8 mouse cellular contexts compared by ENCODE assay signal in the genomic region with DNA sequence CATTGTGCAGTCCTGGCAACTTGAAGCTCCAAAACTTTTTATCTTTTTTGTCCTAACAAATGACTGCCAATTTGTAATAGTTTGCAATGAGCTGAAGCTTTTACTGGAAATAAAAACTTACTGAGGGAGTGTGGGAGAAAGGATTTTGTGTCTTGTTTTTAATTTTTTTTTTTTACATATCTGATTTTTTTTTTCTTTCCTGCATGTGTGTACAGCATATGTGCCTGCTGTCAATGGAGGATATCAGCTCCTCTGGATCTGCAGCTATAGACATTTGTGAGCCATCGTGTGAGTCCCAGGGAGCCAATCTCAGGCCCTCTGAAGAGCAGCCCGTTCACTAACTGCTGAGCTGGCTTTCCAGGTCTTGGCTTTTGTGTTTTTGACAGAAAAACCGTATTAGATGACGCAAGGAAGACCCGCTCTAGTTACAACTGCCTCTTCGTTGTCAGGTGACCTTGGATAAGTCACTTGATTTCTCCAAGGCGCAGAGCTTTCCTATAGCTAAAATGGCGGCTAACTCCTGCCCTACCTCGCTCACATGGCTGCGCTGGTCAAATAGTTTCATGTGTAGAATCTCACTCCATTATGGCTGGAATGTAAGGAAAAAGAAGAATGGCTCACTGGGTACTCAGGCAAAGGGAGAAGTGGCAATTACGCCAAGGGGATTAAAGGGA. TPM values are rescaled to one million over a fixed set of nuclear protein-coding genes. Genes with fewer than 3 reads are reported as not detected.
DNase-seq lines count a peak whose midpoint lies in the region; ATAC-seq and TF ChIP-seq lines count a peak whose summit lies in the region.

No protein-coding gene starts in this region.

- no peak for TF ChIP-seq CTCF in left cerebral cortex, adult 2 months (IDR thresholded peaks at IDR 0.05)
- TF ChIP-seq CTCF in hindbrain, postnatal 0 days (IDR thresholded peaks at IDR 0.05; ENCODE audit: low read depth) = no peak

- DNase-seq in left cerebral cortex, adult 2 months (ENCODE audit: extremely low spot score in 1 of 2, low spot score in 2 of 2) = no peak
- DNase-seq in left cerebral cortex, postnatal 14 days (ENCODE audit: low spot score in 2 of 2) = no peak
- DNase-seq in hindbrain, postnatal 0 days (ENCODE audit: low spot score) = no peak
- no peak for DNase-seq in left cerebral cortex, postnatal 36 days (ENCODE audit: low spot score in 2 of 2)
- DNase-seq in left cerebral cortex, adult 9 months (ENCODE audit: low spot score in 2 of 2) = no peak
- DNase-seq in embryo, embryonic 11 days = no peak

- no peak for ATAC-seq in hindbrain, postnatal 0 days
- ATAC-seq in neural tube, embryonic 12.5 days (ENCODE audit: low FRiP score, low read depth) = no peak

- H3K36me3 ChIP-seq in hindbrain, postnatal 0 days (ENCODE audit: insufficient read depth, low read length) = no peaks in the 10 kb centered on the region
- H3K36me3 ChIP-seq in neural tube, embryonic 12.5 days = no peaks in the 10 kb centered on the region

- peak overlapping the region; percentile 75 for H3K9ac ChIP-seq in hindbrain, postnatal 0 days (replicated peaks; ENCODE audit: low read length)
- H3K9ac ChIP-seq in neural tube, embryonic 12.5 days = peak overlapping the region; percentile 79

- peaks cover 19% of the 10 kb centered on the region for H3K4me1 ChIP-seq in brown adipose tissue, adult 24 weeks (ENCODE audit: control insufficient read depth, insufficient read depth, insufficient read length, low read length)
- peaks cover 10% of the 10 kb centered on the region for H3K4me1 ChIP-seq in hindbrain, postnatal 0 days (ENCODE audit: insufficient read depth, low read length)
- H3K4me1 ChIP-seq in neural tube, embryonic 12.5 days = peaks cover 26% of the 10 kb centered on the region

- intact Hi-C loops in left cerebral cortex, adult 2 months (cut with DNase I) = no loop called here
- intact Hi-C loops in left cerebral cortex, postnatal 14 days (cut with DNase I) = no loop called here
- intact Hi-C loops in left cerebral cortex, postnatal 36 days (cut with DNase I) = no loop called here

- peak overlapping the region; percentile 65 for H3K4me2 ChIP-seq in hindbrain, postnatal 0 days (ENCODE audit: low read depth, low read length)
- H3K4me2 ChIP-seq in neural tube, embryonic 12.5 days (replicated peaks) = peak overlapping the region; percentile 76

- H3K4me3 ChIP-seq in left cerebral cortex, adult 2 months = peak overlapping the region; percentile 51
- H3K4me3 ChIP-seq in brown adipose tissue, adult 24 weeks (ENCODE audit: insufficient read depth, low read depth, low read length) = peak overlapping the region; percentile 83
- H3K4me3 ChIP-seq in hindbrain, postnatal 0 days (ENCODE audit: low read length) = peak overlapping the region; percentile 49
- peak overlapping the region; percentile 58 for H3K4me3 ChIP-seq in neural tube, embryonic 12.5 days

- H3K27me3 ChIP-seq in hindbrain, postnatal 0 days (ENCODE audit: insufficient read depth, low read length) = 0 out of 2 replicates have a peak, but pooled peaks cover 8% of the 10 kb centered on the region
- peaks cover 35% of the 10 kb centered on the region for H3K27me3 ChIP-seq in neural tube, embryonic 12.5 days (replicated peaks)

- no peaks in the 10 kb centered on the region for H3K9me3 ChIP-seq in hindbrain, postnatal 0 days (ENCODE audit: low read length)
- no peaks in the 10 kb centered on the region for H3K9me3 ChIP-seq in neural tube, embryonic 12.5 days

- H3K27ac ChIP-seq in left cerebral cortex, adult 2 months = peak overlapping the region; percentile 98
- H3K27ac ChIP-seq in brown adipose tissue, adult 24 weeks (replicated peaks; ENCODE audit: low read depth, low read length) = peak overlapping the region; percentile 96
- peak overlapping the region; percentile 94 for H3K27ac ChIP-seq in hindbrain, postnatal 0 days
- no peak overlapping the region for H3K27ac ChIP-seq in neural tube, embryonic 12.5 days

- WGBS in hindbrain, postnatal 0 days = 81% methylated on average over 11 of the region's 11 CpGs
- WGBS in neural tube, embryonic 12.5 days = 89% methylated on average over 11 of the region's 11 CpGs

RNA-seq across cellular contexts. Expression of a gene that starts 1.6 kb away (rescaled TPM):
- total RNA-seq in left cerebral cortex, adult 2 months (2021) = 10 to 100 TPM; 49.6 to 50.0 TPM
- 10 to 100 TPM; 43.7 to 45.4 TPM for total RNA-seq in left cerebral cortex, postnatal 14 days (2021)
- 36.0 and 40.8 TPM in 2 replicates for polyA plus RNA-seq in brown adipose tissue, adult 24 weeks (2012; ENCODE audit: insufficient read depth, insufficient read length, missing spikeins)
- total RNA-seq in hindbrain, postnatal 0 days (2014; rRNA removed) = 15.1 and 15.8 TPM in 2 replicates
- 4.4 and 5.1 TPM in 2 replicates for polyA plus RNA-seq in hindbrain, postnatal 0 days (2015; fragmentation: Nextera tagmentation; extraction: Ambion mirVana)
- 2.9 and 3.0 TPM in 2 replicates for polyA plus RNA-seq in neural tube, embryonic 12.5 days (2016; fragmentation: Nextera tagmentation; extraction: Ambion mirVana)
- total RNA-seq in left cerebral cortex, postnatal 36 days (2021) = 10 to 100 TPM; 42.8 to 51.6 TPM

RNA-seq across cellular contexts. Expression of a gene that starts 12.9 kb away (rescaled TPM):
- total RNA-seq in left cerebral cortex, adult 2 months (2021) = 10 to 100 TPM; 72.3 to 88.2 TPM
- total RNA-seq in left cerebral cortex, postnatal 14 days (2021) = 10 to 100 TPM; 71.3 to 71.5 TPM
- polyA plus RNA-seq in brown adipose tissue, adult 24 weeks (2012; ENCODE audit: insufficient read depth, insufficient read length, missing spikeins) = 95.3 and 183 TPM in 2 replicates
- total RNA-seq in hindbrain, postnatal 0 days (2014; rRNA removed) = 13.2 and 19.0 TPM in 2 replicates
- 18.5 and 20.8 TPM in 2 replicates for polyA plus RNA-seq in hindbrain, postnatal 0 days (2015; fragmentation: Nextera tagmentation; extraction: Ambion mirVana)
- 6.6 and 10.1 TPM in 2 replicates for polyA plus RNA-seq in neural tube, embryonic 12.5 days (2016; fragmentation: Nextera tagmentation; extraction: Ambion mirVana)
- 10 to 100 TPM; 72.3 to 80.3 TPM for total RNA-seq in left cerebral cortex, postnatal 36 days (2021)

RNA-seq across cellular contexts. Expression of a gene that starts 12.9 kb away (rescaled TPM):
- total RNA-seq in left cerebral cortex, adult 2 months (2021) = 10 to 100 TPM; 16.5 to 19.0 TPM
- total RNA-seq in left cerebral cortex, postnatal 14 days (2021) = 10 to 100 TPM; 14.1 to 14.7 TPM
- 6.1 and 6.2 TPM in 2 replicates for polyA plus RNA-seq in brown adipose tissue, adult 24 weeks (2012; ENCODE audit: insufficient read depth, insufficient read length, missing spikeins)
- total RNA-seq in hindbrain, postnatal 0 days (2014; rRNA removed) = 9.4 and 13.8 TPM in 2 replicates
- polyA plus RNA-seq in hindbrain, postnatal 0 days (2015; fragmentation: Nextera tagmentation; extraction: Ambion mirVana) = 3.9 and 4.8 TPM in 2 replicates
- polyA plus RNA-seq in neural tube, embryonic 12.5 days (2016; fragmentation: Nextera tagmentation; extraction: Ambion mirVana) = 1.1 and 1.2 TPM in 2 replicates
- 10 to 100 TPM; 16.1 to 19.3 TPM for total RNA-seq in left cerebral cortex, postnatal 36 days (2021)

RNA-seq across cellular contexts. Expression of a gene that starts 17.8 kb away (rescaled TPM):
- 10 to 100 TPM; 14.0 to 14.1 TPM for total RNA-seq in left cerebral cortex, adult 2 months (2021)
- total RNA-seq in left cerebral cortex, postnatal 14 days (2021) = 10 to 100 TPM; 15.4 TPM
- 3.2 and 4.2 TPM in 2 replicates for polyA plus RNA-seq in brown adipose tissue, adult 24 weeks (2012; ENCODE audit: insufficient read depth, insufficient read length, missing spikeins)
- 28.9 and 40.4 TPM in 2 replicates for total RNA-seq in hindbrain, postnatal 0 days (2014; rRNA removed)
- polyA plus RNA-seq in hindbrain, postnatal 0 days (2015; fragmentation: Nextera tagmentation; extraction: Ambion mirVana) = 30.2 and 30.7 TPM in 2 replicates
- 9.9 and 12.2 TPM in 2 replicates for polyA plus RNA-seq in neural tube, embryonic 12.5 days (2016; fragmentation: Nextera tagmentation; extraction: Ambion mirVana)
- 10 to 100 TPM; 13.2 to 16.6 TPM for total RNA-seq in left cerebral cortex, postnatal 36 days (2021)

RNA-seq across cellular contexts. Expression of a gene that starts 56.5 kb away (rescaled TPM):
- 100 to 1,000 TPM; 186 to 209 TPM for total RNA-seq in left cerebral cortex, adult 2 months (2021)
- total RNA-seq in left cerebral cortex, postnatal 14 days (2021) = 100 to 1,000 TPM; 132 to 143 TPM
- polyA plus RNA-seq in brown adipose tissue, adult 24 weeks (2012; ENCODE audit: insufficient read depth, insufficient read length, missing spikeins) = 2.8 and 3.8 TPM in 2 replicates
- 12.8 and 15.5 TPM in 2 replicates for total RNA-seq in hindbrain, postnatal 0 days (2014; rRNA removed)
- polyA plus RNA-seq in hindbrain, postnatal 0 days (2015; fragmentation: Nextera tagmentation; extraction: Ambion mirVana) = 6.4 and 6.9 TPM in 2 replicates
- polyA plus RNA-seq in neural tube, embryonic 12.5 days (2016; fragmentation: Nextera tagmentation; extraction: Ambion mirVana) = 1.7 and 2.1 TPM in 2 replicates
- 100 to 1,000 TPM; 129 to 172 TPM for total RNA-seq in left cerebral cortex, postnatal 36 days (2021)
